Mouse (Mus musculus) CH12.LX (cell line): ENCODE measurements around the gene Rnft2. TPM values are rescaled to one million over a fixed set of nuclear protein-coding genes. Genes with fewer than 3 reads are reported as not detected.

ENCODE experiments used
- DNase-seq: peaks from one replicate; pipeline ENCODE4 v3.0.0-alpha.2; 2013; ENCODE audit errors: extremely low read depth
- H3K27ac ChIP-seq: 2 replicates; pipeline ENCODE4 v1.5.1; 2012; ENCODE audit warnings: low read depth, mild to moderate bottlenecking, control low read depth, moderate library complexity; ENCODE audit not compliant: insufficient read depth
- H3K27me3 ChIP-seq: replicated peaks from 2 replicates; pipeline ENCODE3; 2012; ENCODE audit warnings: inconsistent platforms
- H3K36me3 ChIP-seq, 2 experiments: replicated peaks in 1 of 2; 2 replicates each; pipeline versions ENCODE3 to v1.6.1; 2012; ENCODE audit warnings: inconsistent platforms in 1 of 2, low read length in 1 of 2, mild to moderate bottlenecking in 1 of 2, mixed read lengths in 1 of 2, moderate library complexity in 1 of 2; ENCODE audit not compliant: control insufficient read depth in 1 of 2, insufficient read depth in 1 of 2
- H3K4me1 ChIP-seq, 2 experiments: 2 replicates each; pipeline ENCODE4 v1.6.1; 2012; ENCODE audit warnings: inconsistent platforms in 1 of 2, moderate library complexity in 1 of 2; ENCODE audit not compliant: insufficient read depth in 2 of 2, control insufficient read depth in 1 of 2
- H3K4me2 ChIP-seq: 2 replicates; pipeline ENCODE4 v1.6.1; 2012; ENCODE audit warnings: low read depth, mild to moderate bottlenecking, control low read depth; ENCODE audit not compliant: poor library complexity, insufficient read depth, severe bottlenecking
- H3K4me3 ChIP-seq, 3 experiments: fragments of 150-350 bp in 1 of 3; sonication (generic) in 1 of 3; replicated peaks in 1 of 3; 2 replicates each; pipeline versions ENCODE3 to v1.5.1; 2011 to 2012; ENCODE audit warnings: low read depth in 2 of 3, low read length in 2 of 3, mild to moderate bottlenecking in 2 of 3, moderate library complexity in 2 of 3, control low read depth in 1 of 3, improper control_type of control experiment in 1 of 3, inconsistent platforms in 1 of 3, mixed read lengths in 1 of 3; ENCODE audit not compliant: poor library complexity in 1 of 3
- H3K79me2 ChIP-seq: replicated peaks from 2 replicates; pipeline ENCODE4 v1.6.1; 2012; ENCODE audit warnings: mild to moderate bottlenecking, moderate library complexity; ENCODE audit not compliant: control insufficient read depth, poor library complexity, insufficient read depth, severe bottlenecking; ENCODE audit errors: extremely low read depth
- H3K9ac ChIP-seq: 2 replicates; pipeline ENCODE4 v1.6.1; 2012; ENCODE audit warnings: low read depth, mild to moderate bottlenecking, control low read depth, moderate library complexity; ENCODE audit not compliant: insufficient read depth
- H3K9me3 ChIP-seq: replicated peaks from 2 replicates; pipeline ENCODE3; 2012; ENCODE audit warnings: low read length, inconsistent platforms, mixed read lengths
- E2F4 ChIP-seq: IDR thresholded peaks from 2 replicates; pipeline ENCODE4 v1.6.1; 2011; ENCODE audit warnings: low read depth, low read length, improper control_type of control experiment; ENCODE audit not compliant: insufficient replicate concordance
- EP300 ChIP-seq: IDR thresholded peaks from 2 replicates; pipeline ENCODE4 v1.6.1; 2011; ENCODE audit warnings: low read length, improper control_type of control experiment
- HCFC1 ChIP-seq: IDR thresholded peaks from 2 replicates; pipeline ENCODE4 v1.6.1; 2012; ENCODE audit warnings: low read depth, mild to moderate bottlenecking, inconsistent platforms, low read length, improper control_type of control experiment
- MAFK ChIP-seq: IDR thresholded peaks from 2 replicates; pipeline ENCODE4 v1.6.1; 2011; ENCODE audit warnings: low read length, improper control_type of control experiment; ENCODE audit not compliant: insufficient replicate concordance
- MAX ChIP-seq: IDR thresholded peaks from 2 replicates; pipeline ENCODE4 v1.6.1; 2011; ENCODE audit warnings: low read length, improper control_type of control experiment
- MEF2A ChIP-seq: IDR thresholded peaks from 2 replicates; pipeline ENCODE4 v1.6.1; 2014; ENCODE audit warnings: low read depth, mild to moderate bottlenecking, inconsistent platforms, low read length, improper control_type of control experiment, borderline replicate concordance
- PAX5 ChIP-seq: IDR thresholded peaks from 2 replicates; pipeline ENCODE4 v1.6.1; 2012; ENCODE audit warnings: low read length, inconsistent platforms, mixed read lengths
- POLR2AphosphoS2 ChIP-seq: IDR thresholded peaks from 2 replicates; pipeline ENCODE4 v1.6.1; 2011; ENCODE audit warnings: low read depth, low read length, improper control_type of control experiment
- TBP ChIP-seq: conservative IDR thresholded peaks from 2 replicates; pipeline ENCODE4 v1.6.1; 2011; ENCODE audit warnings: low read depth, low read length, improper control_type of control experiment
- USF1 ChIP-seq: IDR thresholded peaks from 2 replicates; pipeline ENCODE4 v1.6.1; 2014; ENCODE audit warnings: low read depth, mild to moderate bottlenecking, inconsistent platforms, low read length, improper control_type of control experiment
- ZKSCAN1 ChIP-seq: IDR thresholded peaks from 2 replicates; pipeline ENCODE4 v1.6.1; 2012; ENCODE audit warnings: low read depth, inconsistent platforms, low read length, improper control_type of control experiment, borderline replicate concordance
- dilution Hi-C: fragments of 300-500 bp; cut with MboI; formaldehyde crosslinking; loops from 2 replicates; pipeline ENCODE4 v1.14.3; 2020; ENCODE audit warnings: low sequenced_read_pairs; ENCODE audit not compliant: extremely low pct_unique_long_range_greater_than_20kb, extremely low pct_ligation_motif_present
- in situ Hi-C: fragments of 300-500 bp; cut with MboI; formaldehyde crosslinking; loops from 3 replicates; pipeline ENCODE4 v1.14.3; 2019; ENCODE audit warnings: low sequenced_read_pairs, low pct_ligation_motif_present, low pct_unique_long_range_greater_than_20kb, mixed read lengths
- polyA plus RNA-seq: library from polyadenylated mRNA; unstranded; fragments of >175 nt; gene quantifications from 2 replicates; pipeline ENCODE4 v1.2.1, GENCODE M21; 2012; ENCODE audit warnings: low read depth; ENCODE audit not compliant: insufficient read length
- total RNA-seq, 2 experiments: library from RNA; depleted of rRNA; stranded (reverse); fragments of 300-350 nt in 1 of 2; fragments of >200 nt in 1 of 2; gene quantifications; 2 replicates each; pipeline ENCODE4 v1.2.3; 2012 to 2014

The Rnft2 gene
- total and polyA plus RNA-seq, 3 experiments = 1.6 to 5.1 (median 3.4) TPM

GRCm38 (mm10) chr5:118160691-118161090 is 84.2 kb downstream of the Rnft2 start:
- H3K36me3 ChIP-seq = no peaks in the 10 kb centered on the region

GRCm38 (mm10) chr5:118156976-118157375 is 87.9 kb downstream of the Rnft2 start:
- TF ChIP-seq PAX5 (no peak), MAX (no peak), MAFK (peak; percentile 7; the same call in 1 of the 2 replicates)
- Histone ChIP-seq H3K9ac (no peak overlapping the region), H3K79me2 (peaks cover 19% of the 10 kb centered on the region), H3K4me2 (no peak overlapping the region), H3K4me1 (peaks cover 4 to 16% of the 10 kb centered on the region in 2 experiments; a peak in 3 of 4 replicates), H3K27ac (no peak overlapping the region), H3K27me3 (peaks cover 31% of the 10 kb centered on the region), H3K4me3 (no peak overlapping the region), H3K36me3 (peaks cover 0 to 14% of the 10 kb centered on the region in 2 experiments), H3K9me3 (no peaks in the 10 kb centered on the region)
- DNase-seq = no peak
- in situ Hi-C loops = no loop called here
- dilution Hi-C loops = no loop called here

More at GRCm38 (mm10) chr5:118160691-118161090, 84.2 kb downstream of the Rnft2 start:
- H3K27me3 ChIP-seq = peaks cover 62% of the 10 kb centered on the region
- no peaks in the 10 kb centered on the region for H3K79me2 ChIP-seq
- H3K9me3 ChIP-seq = no peaks in the 10 kb centered on the region
- H3K4me1 ChIP-seq = peaks cover 0 to 4% of the 10 kb centered on the region in 2 experiments; a peak in 1 of 4 replicates
- TF ChIP-seq E2F4 = no peak
- TF ChIP-seq USF1 = no peak
- no peak for DNase-seq
- in situ Hi-C loops = no loop called here
- H3K9ac ChIP-seq = no peak overlapping the region
- no peak overlapping the region for H3K27ac ChIP-seq
- dilution Hi-C loops = no loop called here
- no peak overlapping the region for H3K4me3 ChIP-seq
- no peak overlapping the region for H3K4me2 ChIP-seq

GRCm38 (mm10) chr5:118155565-118155947 is 89.4 kb downstream of the Rnft2 start:
- in situ Hi-C loops = no loop called here

More at GRCm38 (mm10) chr5:118155565-118155947, 89.4 kb downstream of the Rnft2 start:
- peaks cover 0 to 24% of the 10 kb centered on the region in 2 experiments for H3K36me3 ChIP-seq
- peak overlapping the region; percentile 44 for H3K4me2 ChIP-seq
- H3K27ac ChIP-seq = no peak overlapping the region
- H3K27me3 ChIP-seq = peaks cover 16% of the 10 kb centered on the region
- H3K79me2 ChIP-seq = peaks cover 21% of the 10 kb centered on the region
- no peak for TF ChIP-seq POLR2AphosphoS2
- no peak for TF ChIP-seq TBP
- no peak for TF ChIP-seq EP300
- TF ChIP-seq ZKSCAN1 = no peak
- no peak for TF ChIP-seq HCFC1
- TF ChIP-seq MEF2A = no peak
- dilution Hi-C loops = no loop called here
- no peak for DNase-seq
- peak overlapping the region in 2 of 3 experiments; percentile 94 to 97 for H3K4me3 ChIP-seq
- peak overlapping the region; percentile 31; the same call in 1 of the 2 replicates for H3K9ac ChIP-seq
- H3K9me3 ChIP-seq = no peaks in the 10 kb centered on the region
- peaks cover 4 to 16% of the 10 kb centered on the region in 2 experiments; a peak in 3 of 4 replicates for H3K4me1 ChIP-seq
